Mouse (Mus musculus): ENCODE data around the gene Calcoco1.

GRCm38 (mm10) chr15:102663825-102664224, 58.2 kb downstream of the Calcoco1 start:
- TF ChIP-seq BHLHE40 (IDR thresholded peaks at IDR 0.05; ENCODE audit: borderline replicate concordance, low read depth, low read length) (no peak), POLR2A (IDR thresholded peaks at IDR 0.05; ENCODE audit: control insufficient read depth in 1 of 2, insufficient read depth in 1 of 2, low read depth in 1 of 2, low read length in 2 of 2, poor library complexity in 1 of 2) (no peak)

All from MEL (cell line).